Mouse (Mus musculus) adrenal gland, adult 18-20 months (tissue): ENCODE data around the gene Dpp9. TPM values are rescaled to one million over a fixed set of nuclear protein-coding genes. Genes with fewer than 3 reads are reported as not detected.

Source experiments
- DNase-seq, 2 experiments: peaks; one replicate each; pipeline ENCODE4 v3.0.0; 2021 to 2022; ENCODE audit warnings: low spot score in 2 of 2
- microRNA-seq, 2 experiments: library from miRNA; unstranded; fragments of <30 nt; microRNA quantifications; one replicate each; pipeline ENCODE4 v1.2.0; 2021; ENCODE audit warnings: borderline number of aligned reads in 2 of 2
- total RNA-seq, 2 experiments: library from RNA; stranded (reverse); gene quantifications; 1 replicate in 1 of 2; 2 replicates in 1 of 2; pipeline ENCODE4 v1.2.3; 2021

Dpp9 gene
- total RNA-seq, 2 experiments from 2014 or later: 35.8 to 37.6 TPM

GRCm38 (mm10) chr17:56146131-56146530 is 72.6 kb downstream of the Dpp9 start:
- no peak for DNase-seq

- no peak for DNase-seq
These were observed 74.2 kb downstream of the Dpp9 start for GRCm38 (mm10) chr17:56144546-56144945.

- no peak for DNase-seq
These were observed 76.8 kb downstream of the Dpp9 start for GRCm38 (mm10) chr17:56141702-56142605.

DNA sequence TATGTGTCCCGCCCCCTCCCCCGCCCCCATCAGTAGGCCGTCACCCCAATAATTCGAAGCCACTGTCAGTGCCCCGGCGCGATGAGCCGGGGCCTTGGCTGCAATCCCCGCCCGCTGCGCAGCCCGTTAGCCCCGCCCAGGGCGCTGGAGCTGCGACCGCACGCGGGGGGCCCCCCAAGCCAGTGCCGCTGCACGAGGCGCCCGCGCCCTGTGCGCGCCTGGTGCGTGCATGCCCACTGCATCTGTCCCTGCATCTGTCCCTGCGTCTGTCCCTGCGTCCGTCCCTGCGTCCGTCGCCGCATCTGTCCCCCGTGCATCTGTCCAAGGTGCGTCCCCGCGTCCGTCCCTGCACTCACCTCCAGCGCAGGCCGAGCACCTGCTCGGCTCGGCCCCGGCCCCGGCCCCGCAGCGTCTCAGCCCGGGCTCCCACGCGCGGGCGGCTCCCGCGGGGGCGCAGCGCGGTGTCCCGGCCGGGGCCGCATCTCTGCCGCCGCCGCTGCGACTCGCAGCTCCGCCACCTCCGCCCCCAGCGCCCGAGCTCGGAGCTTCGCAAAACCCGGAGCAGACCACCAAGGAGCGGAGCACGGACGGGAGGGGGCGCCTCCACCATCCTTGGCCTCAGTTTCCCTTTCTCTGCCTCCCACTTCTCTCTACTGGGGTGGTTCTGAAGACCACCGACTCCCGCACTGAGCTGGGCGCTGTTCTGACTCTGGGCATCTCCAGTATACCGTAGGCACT is 78.7 kb downstream of the Dpp9 start, which contains the start of gene Sema6b:
Gene Sema6b (minus strand): TSS at position 486 of the 738 bp plus-strand sequence.
- peak; percentile 52 to 72 for DNase-seq

GRCm38 (mm10) chr17:56139355-56139754 is 79.3 kb downstream of the Dpp9 start:
- no peak for DNase-seq

GRCm38 (mm10) chr17:56137839-56138613 is 80.7 kb downstream of the Dpp9 start:
- DNase-seq: no peak

Small RNAs within 50 kb of the gene (microRNA-seq; reads per million reads assigned to microRNA genes)
- gene Gm44397: 0 reads per million in 2 experiments
- 3,036 to 4,089 reads per million in 2 experiments for gene Mir7b

Other genes starting within 250 kb of the Dpp9 start
- gene Shd, start 248.4 kb downstream of the Dpp9 start, total RNA-seq: 1 to 10 TPM; 2.0 to 2.2 TPM
- gene Fsd1, start 232.4 kb downstream of the Dpp9 start, total RNA-seq: 1 to 10 TPM; 2.3 to 4.3 TPM
- 1 to 10 TPM; 5.1 to 5.4 TPM for gene Stap2, start 213.3 kb downstream of the Dpp9 start, total RNA-seq
- 10 to 100 TPM; 68.1 to 97.5 TPM for gene Mpnd, start 213.2 kb downstream of the Dpp9 start, total RNA-seq
- gene Sh3gl1, start 182.3 kb downstream of the Dpp9 start, total RNA-seq: 10 to 100 TPM; 38.3 to 39.0 TPM
- gene Chaf1a, start 178.5 kb downstream of the Dpp9 start, total RNA-seq: 1 to 10 TPM; 2.1 to 2.3 TPM
- 10 to 100 TPM; 63.6 to 77.6 TPM for gene Ubxn6, start 143.9 kb downstream of the Dpp9 start, total RNA-seq
- gene Hdgfl2, start 139.3 kb downstream of the Dpp9 start, total RNA-seq: 10 to 100 TPM; 53.9 to 67.0 TPM
- 100 to 1,000 TPM in 1 of 2 experiments, 10 to 100 TPM in 1; 65.0 to 212 TPM for gene Plin4, start 109.1 kb downstream of the Dpp9 start, total RNA-seq
- 10 to 100 TPM; 53.7 to 67.4 TPM for gene Plin5, start 101.3 kb downstream of the Dpp9 start, total RNA-seq
- 10 to 100 TPM; 21.2 to 57.7 TPM for gene Lrg1, start 96.9 kb downstream of the Dpp9 start, total RNA-seq
- gene Sema6b, start 78.6 kb downstream of the Dpp9 start, total RNA-seq: 1 to 10 TPM; 6.3 to 7.0 TPM
- gene Tnfaip8l1, start 56.4 kb downstream of the Dpp9 start, total RNA-seq: 1 to 10 TPM; 1.9 to 2.5 TPM
- 10 to 100 TPM; 49.6 to 56.6 TPM for gene Mydgf, start 35.0 kb downstream of the Dpp9 start, total RNA-seq
- 10 to 100 TPM; 29.2 to 30.2 TPM for gene Fem1a, start 37.9 kb upstream of the Dpp9 start, total RNA-seq
- gene Ticam1, start 57.9 kb upstream of the Dpp9 start, total RNA-seq: 10 to 100 TPM; 23.1 to 26.7 TPM
- gene Plin3, start 74.0 kb upstream of the Dpp9 start, total RNA-seq: 10 to 100 TPM; 66.0 to 84.7 TPM
- gene Arrdc5, start 81.4 kb upstream of the Dpp9 start, total RNA-seq: not detected
- gene Uhrf1, start 84.4 kb upstream of the Dpp9 start, total RNA-seq: 1 to 10 TPM; 1.8 to 3.1 TPM
- gene Kdm4b, start 107.2 kb upstream of the Dpp9 start, total RNA-seq: 10 to 100 TPM; 31.9 to 39.9 TPM